Mouse (Mus musculus): Measurements from ENCODE around the gene Mroh8.

GRCm38 (mm10) chr2:157186504-157186903 is 92.8 kb downstream of the Mroh8 start:
- no peak for TF ChIP-seq CTCF (IDR thresholded peaks at IDR 0.05 in 2 of 3, conservative IDR thresholded peaks at IDR 0.05 in 1 of 3; ENCODE audit: control insufficient read depth in 1 of 3, insufficient read depth in 1 of 3, low read depth in 2 of 3, low read length in 3 of 3, poor library complexity in 1 of 3, severe bottlenecking in 1 of 3)
- TF ChIP-seq MXI1 (IDR thresholded peaks at IDR 0.05; ENCODE audit: low read depth, low read length): no peak
- TF ChIP-seq POLR2A (IDR thresholded peaks at IDR 0.05; ENCODE audit: control insufficient read depth in 1 of 2, insufficient read depth in 1 of 2, low read depth in 1 of 2, low read length in 2 of 2, poor library complexity in 1 of 2): no peak
- no peak for TF ChIP-seq GABPA (IDR thresholded peaks at IDR 0.05; ENCODE audit: low read depth, low read length)
- no peak for TF ChIP-seq EP300 (IDR thresholded peaks at IDR 0.05; ENCODE audit: low read depth in 1 of 2, low read length in 2 of 2)
- no peak for TF ChIP-seq POLR2AphosphoS5 (IDR thresholded peaks at IDR 0.05; ENCODE audit: borderline replicate concordance, low read depth, low read length)
- TF ChIP-seq ZKSCAN1 (IDR thresholded peaks at IDR 0.05; ENCODE audit: low read depth, low read length): no peak
- TF ChIP-seq POLR2AphosphoS2 (IDR thresholded peaks at IDR 0.05; ENCODE audit: low read length): no peak
- TF ChIP-seq MAFK (IDR thresholded peaks at IDR 0.05; ENCODE audit: borderline replicate concordance, low read depth, low read length): no peak
- no peak for TF ChIP-seq TCF12 (IDR thresholded peaks at IDR 0.05; ENCODE audit: low read depth, low read length)
- TF ChIP-seq ETS1 (IDR thresholded peaks at IDR 0.05; ENCODE audit: low read depth, low read length): no peak
- no peak for TF ChIP-seq NELFE (IDR thresholded peaks at IDR 0.05; ENCODE audit: low read depth, low read length)
- no peak for TF ChIP-seq CHD2 (IDR thresholded peaks at IDR 0.05; ENCODE audit: low read length)
- TF ChIP-seq ELF1 (IDR thresholded peaks at IDR 0.05; ENCODE audit: low read depth, low read length): no peak
